Mouse (Mus musculus) macrophage (primary cell): ENCODE data around the gene Cd163l1. TPM values are rescaled to one million over a fixed set of nuclear protein-coding genes. Genes with fewer than 3 reads are reported as not detected.

Experiments
- polyA plus RNA-seq: library from polyadenylated mRNA; stranded (reverse); fragments of 250-400 nt; gene quantifications from 3 replicates; pipeline ENCODE4 v1.2.4, GENCODE M21; 2018; ENCODE audit warnings: inconsistent platforms

Cd163l1 gene
- polyA plus RNA-seq, 1 experiment from 2014 or later, result not detected

Other genes starting within 250 kb of the Cd163l1 start
- 0.23 to 0.38 TPM in 2 of 3 replicates, not detected in the other for gene 6430531B16Rik, start 239.5 kb upstream of the Cd163l1 start, polyA plus RNA-seq
- 169 to 1,404 TPM (median 407 TPM) in 3 replicates for gene Adam8, start 225.7 kb upstream of the Cd163l1 start, polyA plus RNA-seq
- 11.9 to 14.7 TPM (median 14.1 TPM) in 3 replicates for gene Zfp511, start 181.9 kb upstream of the Cd163l1 start, polyA plus RNA-seq
- 12.5 to 29.2 TPM (median 21.1 TPM) in 3 replicates for gene Tubgcp2, start 181.6 kb upstream of the Cd163l1 start, polyA plus RNA-seq
- not detected in 3 replicates for gene Msx3, start 169.2 kb upstream of the Cd163l1 start, polyA plus RNA-seq
- not detected in 3 replicates for gene Caly, start 135.7 kb upstream of the Cd163l1 start, polyA plus RNA-seq
- gene Prap1, start 124.9 kb upstream of the Cd163l1 start, polyA plus RNA-seq, result not detected in 3 replicates
- 7.9 to 11.8 TPM (median 11.6 TPM) in 3 replicates for gene Fuom, start 115.8 kb upstream of the Cd163l1 start, polyA plus RNA-seq
- 20.7 to 41.5 TPM (median 38.8 TPM) in 3 replicates for gene Paox, start 102.5 kb upstream of the Cd163l1 start, polyA plus RNA-seq
- gene Echs1, start 101.8 kb upstream of the Cd163l1 start, polyA plus RNA-seq, result 47.2 to 96.9 TPM (median 73.4 TPM) in 3 replicates
- 8.3 to 14.7 TPM (median 9.4 TPM) in 3 replicates for gene Mtg1, start 80.7 kb upstream of the Cd163l1 start, polyA plus RNA-seq
- not detected in 3 replicates for gene Sprn, start 63.4 kb upstream of the Cd163l1 start, polyA plus RNA-seq
- not detected in 3 replicates for gene Olfr522, start 53.5 kb upstream of the Cd163l1 start, polyA plus RNA-seq
- not detected in 3 replicates for gene Olfr523, start 45.0 kb upstream of the Cd163l1 start, polyA plus RNA-seq
- not detected in 3 replicates for gene Olfr524, start 12.3 kb upstream of the Cd163l1 start, polyA plus RNA-seq
- gene 5830411N06Rik, start 29.0 kb downstream of the Cd163l1 start, polyA plus RNA-seq, result not detected in 3 replicates
- not detected in 3 replicates for gene Olfr525, start 102.6 kb downstream of the Cd163l1 start, polyA plus RNA-seq
- gene Olfr527, start 115.8 kb downstream of the Cd163l1 start, polyA plus RNA-seq, result not detected in 3 replicates
- not detected in 3 replicates for gene Olfr60, start 143.4 kb downstream of the Cd163l1 start, polyA plus RNA-seq
- gene Olfr530, start 158.1 kb downstream of the Cd163l1 start, polyA plus RNA-seq, result not detected in 3 replicates
- not detected in 3 replicates for gene Olfr531, start 184.7 kb downstream of the Cd163l1 start, polyA plus RNA-seq
- not detected in 3 replicates for gene Olfr532, start 203.4 kb downstream of the Cd163l1 start, polyA plus RNA-seq
- not detected in 3 replicates for gene Olfr533, start 245.1 kb downstream of the Cd163l1 start, polyA plus RNA-seq